In the genomic region with DNA sequence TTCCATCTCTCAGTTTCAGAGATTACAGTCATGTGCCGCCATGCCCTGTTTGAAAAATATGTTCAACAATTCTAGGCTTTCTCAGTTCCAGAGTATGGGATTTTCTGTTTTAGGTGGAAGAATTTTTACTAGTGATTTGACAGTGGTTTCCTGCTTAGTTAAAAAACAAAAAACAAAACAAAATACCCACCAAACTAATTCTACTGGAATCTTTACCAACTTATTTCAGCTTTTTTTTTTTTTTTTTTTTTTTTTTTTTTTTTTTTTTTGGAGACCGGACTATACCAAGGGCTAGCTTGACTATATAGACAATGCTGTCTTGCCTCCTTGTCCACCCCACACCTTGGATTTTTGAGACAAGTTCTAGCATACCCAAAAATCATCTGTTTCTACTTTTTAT, we compare ENCODE assay signal across 23 mouse cellular contexts. TPM values are rescaled to one million over a fixed set of nuclear protein-coding genes. Genes with fewer than 3 reads are reported as not detected.
DNase-seq lines count a peak whose midpoint lies in the region; ATAC-seq and TF ChIP-seq lines count a peak whose summit lies in the region.
"Had no signal": no experiment of that assay in that cellular context is flagged by ENCODE, and none has a peak within 500 bp of the region (broad histone marks: within the 10 kb centered on the region; RNA-seq: fewer than 3 reads in every experiment).

No protein-coding gene starts in this region.

- H3K9ac ChIP-seq in CH12.LX (ENCODE audit: insufficient read depth, low read depth) (no peak overlapping the region), ES-E14 (ENCODE audit: insufficient read depth, low read depth, low read length, poor library complexity, severe bottlenecking) (no peak overlapping the region; the same call in 1 of the 2 replicates), MEL (ENCODE audit: control insufficient read depth, low read depth, low read length, poor library complexity, severe bottlenecking) (no peak overlapping the region)
- no peak overlapping the region for H3K9ac ChIP-seq in forebrain, embryonic 13.5 days

- intact Hi-C loops in gastrocnemius, postnatal 36 days (cut with DNase I): loop anchor here (5.0 kb wide), 1 partner anchor 36 kb away; no protein-coding TSS in a partner anchor

- H3K27me3 ChIP-seq in CH12.LX (replicated peaks): no peaks in the 10 kb centered on the region
- H3K27me3 ChIP-seq in MEL (ENCODE audit: control insufficient read depth in 1 of 2, insufficient read depth in 2 of 2, low read length in 2 of 2): no peaks in the 10 kb centered on the region
- H3K27me3 ChIP-seq in forebrain, embryonic 13.5 days: no peaks in the 10 kb centered on the region
- H3K27me3 ChIP-seq: Patski had no signal

- no peak for TF ChIP-seq RAD21 in CH12.LX (IDR thresholded peaks at IDR 0.05; ENCODE audit: low read depth, low read length)
- TF ChIP-seq RAD21 in MEL (IDR thresholded peaks at IDR 0.05; ENCODE audit: low read depth, low read length): no peak

- H3K79me2 ChIP-seq in CH12.LX (replicated peaks; ENCODE audit: control insufficient read depth, extremely low read depth, insufficient read depth, poor library complexity, severe bottlenecking) (peaks cover 77% of the 10 kb centered on the region), MEL (ENCODE audit: control insufficient read depth, insufficient read depth, low read length, poor library complexity) (peaks cover 40% of the 10 kb centered on the region)

- H3K4me3 ChIP-seq in CH12.LX (replicated peaks in 1 of 3; ENCODE audit: low read depth in 2 of 3, low read length in 2 of 3, poor library complexity in 1 of 3) (no peak overlapping the region), ES-E14 (ENCODE audit: insufficient read depth in 1 of 2, low read depth in 1 of 2, low read length in 2 of 2, poor library complexity in 1 of 2, severe bottlenecking in 1 of 2) (no peak overlapping the region), MEL (ENCODE audit: control insufficient read depth in 1 of 2, insufficient read depth in 1 of 2, low read depth in 2 of 2, low read length in 2 of 2) (no peak overlapping the region)
- no peak overlapping the region for H3K4me3 ChIP-seq in forebrain, embryonic 13.5 days

- no peak for TF ChIP-seq EP300 in CH12.LX (IDR thresholded peaks at IDR 0.05; ENCODE audit: low read length)
- TF ChIP-seq EP300 in MEL (IDR thresholded peaks at IDR 0.05; ENCODE audit: low read depth in 1 of 2, low read length in 2 of 2): no peak

- in situ Hi-C loops in CH12.LX (cut with MboI; ENCODE audit: low pct_ligation_motif_present, low pct_unique_long_range_greater_than_20kb, low sequenced_read_pairs): loop anchor here (5.0 kb wide), 1 partner anchor 36 kb away; no protein-coding TSS in a partner anchor
- in situ Hi-C loops in ES-E14 (cut with MboI; ENCODE audit: low sequenced_read_pairs in 2 of 2, unreplicated experiment in 2 of 2): no loop called here

- H3K9me3 ChIP-seq in CH12.LX (replicated peaks; ENCODE audit: low read length) (no peaks in the 10 kb centered on the region), ES-E14 (ENCODE audit: control insufficient read depth, insufficient read depth, low read depth, low read length) (no peaks in the 10 kb centered on the region), MEL (replicated peaks; ENCODE audit: insufficient read depth, low read length) (no peaks in the 10 kb centered on the region)
- no peaks in the 10 kb centered on the region for H3K9me3 ChIP-seq in forebrain, embryonic 13.5 days (replicated peaks)
- H3K9me3 ChIP-seq: G1E had no signal

- WGBS in forebrain, embryonic 13.5 days: 95% methylated on average over 2 of the region's 2 CpGs

- no peak overlapping the region for H3K4me2 ChIP-seq in CH12.LX (ENCODE audit: insufficient read depth, low read depth, poor library complexity, severe bottlenecking)
- no peak overlapping the region for H3K4me2 ChIP-seq in forebrain, embryonic 13.5 days

- dilution Hi-C loops in CH12.LX (cut with MboI; ENCODE audit: extremely low pct_ligation_motif_present, extremely low pct_unique_long_range_greater_than_20kb, low sequenced_read_pairs): no loop called here

- H3K27ac ChIP-seq in CH12.LX (ENCODE audit: insufficient read depth, low read depth) (no peak overlapping the region), ES-E14 (ENCODE audit: insufficient read depth, low read depth, low read length, poor library complexity, severe bottlenecking) (no peak overlapping the region), MEL (ENCODE audit: control insufficient read depth, low read depth, low read length) (no peak overlapping the region)
- H3K27ac ChIP-seq in forebrain, embryonic 13.5 days: no peak overlapping the region

- TF ChIP-seq POLR2A in CH12.LX (IDR thresholded peaks at IDR 0.05; ENCODE audit: low read depth, low read length) (no peak), MEL (IDR thresholded peaks at IDR 0.05; ENCODE audit: control insufficient read depth in 1 of 2, insufficient read depth in 1 of 2, low read depth in 1 of 2, low read length in 2 of 2, poor library complexity in 1 of 2) (no peak)

- H3K4me1 ChIP-seq in CH12.LX (ENCODE audit: control insufficient read depth in 1 of 2, insufficient read depth in 2 of 2) (peaks cover 0 to 38% of the 10 kb centered on the region in 2 experiments; a peak in 2 of 4 replicates), ES-E14 (ENCODE audit: control insufficient read depth in 2 of 2, insufficient read depth in 2 of 2, low read length in 2 of 2, poor library complexity in 1 of 2) (peaks cover 0 to 2% of the 10 kb centered on the region in 2 experiments; a peak in 1 of 4 replicates), MEL (ENCODE audit: control insufficient read depth in 1 of 2, insufficient read depth in 2 of 2, low read length in 2 of 2) (peaks cover 1 to 3% of the 10 kb centered on the region in 2 experiments; a peak in 3 of 4 replicates)
- H3K4me1 ChIP-seq in forebrain, embryonic 13.5 days: no peaks in the 10 kb centered on the region

- DNase-seq in CH12.LX (ENCODE audit: extremely low read depth) (no peak), ES-E14 (ENCODE audit: low read depth, low spot score) (no peak), MEL (ENCODE audit: low read depth, low spot score) (no peak)
- DNase-seq in gastrocnemius, postnatal 36 days: no peak
- DNase-seq: adrenal gland, adult 2 months; adrenal gland, adult 8-10 months; adrenal gland, postnatal 10 days; adrenal gland, postnatal 14 days; adrenal gland, postnatal 25 days; adrenal gland, postnatal 36 days; B cell, adult 2 months; cerebellum, adult 11 months; cerebellum, adult 11-12 months; cerebellum, adult 18-20 months; cerebellum, adult 2 months; cerebellum, adult 8-10 months; cerebellum, adult 9-10 months had no signal

- H3K36me3 ChIP-seq in CH12.LX (replicated peaks in 1 of 2; ENCODE audit: control insufficient read depth in 1 of 2, insufficient read depth in 1 of 2, low read length in 1 of 2): peaks cover 35 to 77% of the 10 kb centered on the region in 2 experiments
- peaks cover 28% of the 10 kb centered on the region for H3K36me3 ChIP-seq in ES-E14 (ENCODE audit: control insufficient read depth, insufficient read depth, low read length, poor library complexity, severe bottlenecking)
- H3K36me3 ChIP-seq in MEL (ENCODE audit: control insufficient read depth in 1 of 2, insufficient read depth in 2 of 2, low read length in 2 of 2): peaks cover 39 to 64% of the 10 kb centered on the region in 2 experiments
- H3K36me3 ChIP-seq in forebrain, embryonic 13.5 days (ENCODE audit: poor library complexity, severe bottlenecking): peaks cover 59% of the 10 kb centered on the region

- no peak for TF ChIP-seq CTCF in CH12.LX (conservative IDR thresholded peaks at IDR 0.05 in 1 of 2, IDR thresholded peaks at IDR 0.05 in 1 of 2; ENCODE audit: low read depth in 2 of 2, low read length in 2 of 2)
- no peak for TF ChIP-seq CTCF in MEL (IDR thresholded peaks at IDR 0.05 in 2 of 3, conservative IDR thresholded peaks at IDR 0.05 in 1 of 3; ENCODE audit: control insufficient read depth in 1 of 3, insufficient read depth in 1 of 3, low read depth in 2 of 3, low read length in 3 of 3, poor library complexity in 1 of 3, severe bottlenecking in 1 of 3)

- ATAC-seq in megakaryocyte, adult 5-6 weeks (ENCODE audit: poor library complexity, severe bottlenecking): no peak
- no peak for ATAC-seq in forebrain, embryonic 13.5 days
- ATAC-seq: activated CD4-positive, CD25-positive, alpha-beta regulatory T cell, adult 4 months; CD4-positive, CD25-positive, alpha-beta regulatory T cell, adult 4 months; Patski had no signal

RNA-seq across cellular contexts. Expression of gene Rbm25, which starts 10.2 kb away (rescaled TPM):
- total RNA-seq in CH12.LX (2012; rRNA removed) (58.6 and 75.0 TPM in 2 replicates), CH12.LX (2014; rRNA removed) (97.5 and 103 TPM in 2 replicates), ES-E14 (2012; rRNA removed) (146 and 151 TPM in 2 replicates), MEL (2012; rRNA removed) (73.9 and 77.3 TPM in 2 replicates)
- polyA plus RNA-seq in CH12.LX (2012; ENCODE audit: insufficient read length, low read depth) (227 and 245 TPM in 2 replicates), MEL (2012; ENCODE audit: insufficient read depth in 1 of 2, insufficient read length in 2 of 2, low read depth in 1 of 2, low replicate concordance in 2 of 2, missing spikeins in 1 of 2) (100 to 1,000 TPM; 124 to 375 TPM)
- total RNA-seq in megakaryocyte, adult 5-6 weeks (2015): 117 and 145 TPM in 2 replicates
- 127 and 162 TPM in 2 replicates for total RNA-seq in megakaryocyte, adult 5-6 weeks (2017)
- 329 and 335 TPM in 2 replicates for polyA plus RNA-seq in forebrain, embryonic 13.5 days (2015; fragmentation: Nextera tagmentation; extraction: Ambion mirVana)
- total RNA-seq in gastrocnemius, postnatal 36 days (2021): 10 to 100 TPM; 41.0 to 45.0 TPM

RNA-seq across cellular contexts. Expression of gene Zfyve1, which starts 44.2 kb away (rescaled TPM):
- total RNA-seq in CH12.LX (2012; rRNA removed) (10.0 and 17.6 TPM in 2 replicates), CH12.LX (2014; rRNA removed) (7.2 and 7.3 TPM in 2 replicates), ES-E14 (2012; rRNA removed) (38.2 and 39.9 TPM in 2 replicates), MEL (2012; rRNA removed) (8.0 and 10.1 TPM in 2 replicates)
- polyA plus RNA-seq in CH12.LX (2012; ENCODE audit: insufficient read length, low read depth) (6.0 and 10.9 TPM in 2 replicates), MEL (2012; ENCODE audit: insufficient read depth in 1 of 2, insufficient read length in 2 of 2, low read depth in 1 of 2, low replicate concordance in 2 of 2, missing spikeins in 1 of 2) (1 to 10 TPM in 1 of 2 experiments, not detected in 1; 8.3 TPM)
- 8.3 and 10.1 TPM in 2 replicates for total RNA-seq in megakaryocyte, adult 5-6 weeks (2015)
- 13.6 and 18.8 TPM in 2 replicates for total RNA-seq in megakaryocyte, adult 5-6 weeks (2017)
- polyA plus RNA-seq in forebrain, embryonic 13.5 days (2015; fragmentation: Nextera tagmentation; extraction: Ambion mirVana): 30.1 and 30.8 TPM in 2 replicates
- 10 to 100 TPM; 17.0 to 17.7 TPM for total RNA-seq in gastrocnemius, postnatal 36 days (2021)

RNA-seq across cellular contexts. Expression of gene Psen1, which starts 46.7 kb away (rescaled TPM):
- 45.8 and 46.9 TPM in 2 replicates for total RNA-seq in CH12.LX (2012; rRNA removed)
- total RNA-seq in CH12.LX (2014; rRNA removed): 26.4 and 28.4 TPM in 2 replicates
- polyA plus RNA-seq in CH12.LX (2012; ENCODE audit: insufficient read length, low read depth): 57.6 and 61.1 TPM in 2 replicates
- total RNA-seq in ES-E14 (2012; rRNA removed): 74.2 and 101 TPM in 2 replicates
- total RNA-seq in MEL (2012; rRNA removed): 45.4 and 47.5 TPM in 2 replicates
- polyA plus RNA-seq in MEL (2012; ENCODE audit: insufficient read depth in 1 of 2, insufficient read length in 2 of 2, low read depth in 1 of 2, low replicate concordance in 2 of 2, missing spikeins in 1 of 2): 10 to 100 TPM in 1 of 2 experiments, not detected in 1; 63.5 TPM
- 108 and 111 TPM in 2 replicates for total RNA-seq in megakaryocyte, adult 5-6 weeks (2015)
- 94.4 and 120 TPM in 2 replicates for total RNA-seq in megakaryocyte, adult 5-6 weeks (2017)
- 56.5 and 60.5 TPM in 2 replicates for polyA plus RNA-seq in forebrain, embryonic 13.5 days (2015; fragmentation: Nextera tagmentation; extraction: Ambion mirVana)
- total RNA-seq in gastrocnemius, postnatal 36 days (2021): 10 to 100 TPM; 21.5 to 25.4 TPM

Comparison
In these comparisons a context has a peak if more than half of its experiments do, and no peak if none do; other contexts are left out.
1. Of the 35 proteins assayed by ChIP-seq in both MEL and CH12.LX: peak only in MEL: none; only in CH12.LX: CHD1; in both: ZNF384; in neither: 33.